Mouse (Mus musculus) G1E (cell line): ENCODE measurements around the gene Cdc73.

Experiments
- CTCF ChIP-seq: IDR thresholded peaks from 2 replicates; pipeline ENCODE4 v1.5.1; 2012; ENCODE audit warnings: low read depth, low read length, inconsistent platforms, mixed read lengths
- POLR2AphosphoS5 ChIP-seq: IDR thresholded peaks from 2 replicates; pipeline ENCODE4 v1.6.1; 2012; ENCODE audit warnings: low read depth, low read length, inconsistent platforms; ENCODE audit not compliant: insufficient replicate concordance

DNA sequence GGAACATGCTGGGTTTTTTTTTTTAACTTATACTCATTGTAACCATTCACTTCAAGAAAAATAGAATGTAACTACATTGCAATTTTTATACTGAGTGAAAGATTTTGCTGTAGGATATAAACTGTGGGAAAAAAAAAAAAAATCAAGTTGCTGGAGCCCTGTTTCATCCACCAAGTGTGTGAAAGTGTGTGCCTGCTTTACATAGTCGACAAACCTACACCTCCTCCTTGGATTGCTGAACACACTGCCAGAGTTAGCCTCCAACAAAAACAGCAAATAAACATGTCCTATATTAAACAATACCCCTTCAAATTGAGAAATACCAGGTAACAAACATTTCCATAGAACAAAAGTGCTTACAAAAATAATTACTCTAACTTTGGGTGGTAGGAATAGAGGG lies 70.3 kb downstream of the Cdc73 start:
- TF ChIP-seq CTCF, result no peak
- no peak for TF ChIP-seq POLR2AphosphoS5
